Mouse (Mus musculus) midbrain, embryonic 14.5 days (tissue): ENCODE measurements around the gene Vgll4. TPM values are rescaled to one million over a fixed set of nuclear protein-coding genes. Genes with fewer than 3 reads are reported as not detected.
A peak's percentile ranks its signal among the peaks of the same experiment; 100 is the strongest.

Experiments used
- ATAC-seq: fragments of 200-750 bp; cut with Nextera tagmentation; 2 replicates; pipeline ENCODE4 v1.8.0; 2017; ENCODE audit warnings: moderate number of reproducible peaks, moderate library complexity; ENCODE audit not compliant: low FRiP score, low TSS enrichment
- DNase-seq: peaks from one replicate; pipeline ENCODE4 v3.0.0-alpha.2; 2015
- H3K27ac ChIP-seq: fragments of 300-500 bp; sonication (generic); replicated peaks from 2 replicates; pipeline ENCODE4 v1.5.1; 2014; ENCODE audit warnings: mild to moderate bottlenecking, low read depth, low read length, moderate library complexity
- H3K27me3 ChIP-seq: fragments of 300-500 bp; sonication (generic); 2 replicates; pipeline ENCODE4 v1.6.1; 2014; ENCODE audit warnings: low read length, control low read depth, mixed read lengths; ENCODE audit not compliant: control insufficient read depth, insufficient read depth
- H3K36me3 ChIP-seq: fragments of 300-500 bp; sonication (generic); 2 replicates; pipeline ENCODE4 v1.6.1; 2014; ENCODE audit warnings: low read length, control low read depth; ENCODE audit not compliant: control insufficient read depth, insufficient read depth
- H3K4me1 ChIP-seq: fragments of 300-500 bp; sonication (generic); 2 replicates; pipeline ENCODE4 v1.6.1; 2014; ENCODE audit warnings: mild to moderate bottlenecking, antibody characterized with exemption, low read length, control low read depth; ENCODE audit not compliant: control insufficient read depth, insufficient read depth
- H3K4me2 ChIP-seq: fragments of 300-500 bp; sonication (generic); 2 replicates; pipeline ENCODE4 v1.6.1; 2014; ENCODE audit warnings: mild to moderate bottlenecking, low read length, moderate library complexity
- H3K4me3 ChIP-seq: fragments of 300-500 bp; sonication (generic); replicated peaks from 2 replicates; pipeline ENCODE4 v1.5.1; 2014; ENCODE audit warnings: low read depth, low read length
- H3K9ac ChIP-seq: fragments of 300-500 bp; sonication (generic); replicated peaks from 2 replicates; pipeline ENCODE4 v1.6.1; 2014; ENCODE audit warnings: mild to moderate bottlenecking, low read length, moderate library complexity
- H3K9me3 ChIP-seq: fragments of 300-500 bp; sonication (generic); 2 replicates; pipeline ENCODE4 v1.6.1; 2016; ENCODE audit warnings: low read length, control low read depth, mixed read lengths; ENCODE audit not compliant: control insufficient read depth
- WGBS: fragments of 180-500 bp; shearing (Covaris S2); extraction: QIAGEN DNeasy Blood & Tissue Kit; methylation state at CpG from one replicate; pipeline ENCODE4 v1.1.7; 2014; 5-methylcytosine and 5-hydroxymethylcytosine counted together
- polyA plus RNA-seq: library from polyadenylated mRNA; unstranded; fragments of >200 nt; fragmentation: Nextera tagmentation; extraction: Ambion mirVana; gene quantifications from 2 replicates; pipeline ENCODE4 v1.2.1, GENCODE M21; 2014

The Vgll4 gene
- polyA plus RNA-seq, 1 experiment from 2014 or later: 42.8 TPM

DNA sequence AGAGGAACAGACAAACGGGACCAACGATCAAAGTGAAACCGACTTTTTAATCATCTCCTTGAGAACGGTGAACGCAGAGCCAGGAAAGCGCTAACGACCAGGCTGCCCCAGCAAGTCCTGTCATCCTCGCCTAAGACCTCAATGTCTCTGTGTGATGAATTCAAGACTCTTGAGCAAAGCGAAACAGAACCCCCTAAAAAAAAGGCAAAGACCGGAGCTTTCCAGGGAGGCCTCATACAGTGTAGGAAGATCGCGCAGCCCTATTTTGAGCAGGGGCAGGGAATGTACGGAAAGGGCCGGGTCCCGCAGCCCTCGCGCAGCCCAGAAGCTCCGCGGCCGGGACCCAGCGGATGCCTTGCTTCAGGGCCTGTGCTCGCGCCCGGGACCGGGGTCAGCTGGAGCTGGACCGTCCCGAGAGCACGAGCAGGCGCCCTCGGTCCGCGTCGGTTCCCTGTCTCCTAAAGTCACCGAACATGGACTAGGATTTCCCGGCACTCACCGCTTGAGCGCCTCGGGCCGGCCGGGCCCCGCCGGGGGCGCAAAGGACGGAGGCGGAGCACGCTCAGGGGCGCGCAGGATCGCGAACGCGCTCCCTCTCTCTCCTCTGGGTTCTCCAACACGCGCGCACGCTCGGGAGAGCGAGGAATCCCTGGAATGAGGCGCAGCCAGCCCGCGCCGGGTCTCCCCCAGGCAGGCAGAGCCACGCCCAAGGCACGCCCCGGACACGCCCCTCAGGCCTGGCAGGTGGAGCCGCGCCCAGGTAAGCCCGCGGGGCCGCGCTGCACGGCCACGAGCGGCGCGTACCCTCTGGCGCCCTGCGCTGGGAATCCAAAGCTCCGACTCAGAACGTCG lies 1.2 kb downstream of the Vgll4 start:
- peak overlapping the region; percentile 64 for H3K4me3 ChIP-seq
- peak overlapping the region; percentile 62 for H3K9ac ChIP-seq
- H3K36me3 ChIP-seq: no peaks in the 10 kb centered on the region
- peak; percentile 82 for ATAC-seq
- H3K4me2 ChIP-seq: peak overlapping the region; percentile 99
- peak; percentile 86 for DNase-seq
- H3K27me3 ChIP-seq: peaks cover 28% of the 10 kb centered on the region; the same call in 1 of the 2 replicates
- H3K27ac ChIP-seq: peak overlapping the region; percentile 37; the same call in 1 of the 2 replicates
- H3K4me1 ChIP-seq: peaks cover 4% of the 10 kb centered on the region; the same call in 1 of the 2 replicates
- H3K9me3 ChIP-seq: no peaks in the 10 kb centered on the region
- under 1% methylated on average over 82 of the region's 82 CpGs for WGBS

GRCm38 (mm10) chr6:114967623-114968022 lies 2.2 kb downstream of the Vgll4 start:
- ATAC-seq (no peak), DNase-seq (peak; percentile 36)
- peaks cover 28% of the 10 kb centered on the region; the same call in 1 of the 2 replicates for H3K27me3 ChIP-seq
- peaks cover 4% of the 10 kb centered on the region; the same call in 1 of the 2 replicates for H3K4me1 ChIP-seq
- peak overlapping the region; percentile 99 for H3K4me2 ChIP-seq
- no peak overlapping the region for H3K9ac ChIP-seq
- H3K36me3 ChIP-seq: no peaks in the 10 kb centered on the region
- WGBS: 47% methylated on average over 12 of the region's 12 CpGs
- no peak overlapping the region for H3K4me3 ChIP-seq
- H3K9me3 ChIP-seq: no peaks in the 10 kb centered on the region
- no peak overlapping the region for H3K27ac ChIP-seq

- H3K27ac ChIP-seq: no peak overlapping the region
- no peak overlapping the region for H3K9ac ChIP-seq
- H3K27me3 ChIP-seq: peaks cover 28% of the 10 kb centered on the region; the same call in 1 of the 2 replicates
- WGBS: 15% methylated on average over 2 of the region's 2 CpGs
- no peak overlapping the region for H3K4me2 ChIP-seq
- no peaks in the 10 kb centered on the region for H3K36me3 ChIP-seq
- DNase-seq (no peak), ATAC-seq (no peak)
- no peaks in the 10 kb centered on the region for H3K9me3 ChIP-seq
- H3K4me1 ChIP-seq: peaks cover 4% of the 10 kb centered on the region; the same call in 1 of the 2 replicates
- no peak overlapping the region for H3K4me3 ChIP-seq
Measured at GRCm38 (mm10) chr6:114966396-114967154, 3.2 kb downstream of the Vgll4 start.

GRCm38 (mm10) chr6:114965802-114966201 lies 4.0 kb downstream of the Vgll4 start:
- 91% methylated on average over 3 of the region's 3 CpGs for WGBS
- Histone ChIP-seq H3K4me3 (no peak overlapping the region), H3K36me3 (no peaks in the 10 kb centered on the region), H3K9ac (no peak overlapping the region), H3K9me3 (no peaks in the 10 kb centered on the region), H3K27ac (no peak overlapping the region), H3K27me3 (peaks cover 24% of the 10 kb centered on the region; the same call in 1 of the 2 replicates), H3K4me1 (peaks cover 4% of the 10 kb centered on the region; the same call in 1 of the 2 replicates), H3K4me2 (no peak overlapping the region)
- ATAC-seq: no peak
- no peak for DNase-seq

- H3K4me3 ChIP-seq: no peak overlapping the region
- no peak overlapping the region for H3K4me2 ChIP-seq
- no peak for ATAC-seq
- H3K36me3 ChIP-seq: no peaks in the 10 kb centered on the region
- DNase-seq: no peak
- no peaks in the 10 kb centered on the region for H3K9me3 ChIP-seq
- WGBS: 81% methylated on average over 8 of the region's 8 CpGs
- H3K9ac ChIP-seq: no peak overlapping the region
- H3K27me3 ChIP-seq: peaks cover 24% of the 10 kb centered on the region; the same call in 1 of the 2 replicates
- no peak overlapping the region for H3K27ac ChIP-seq
- peaks cover 4% of the 10 kb centered on the region; the same call in 1 of the 2 replicates for H3K4me1 ChIP-seq
Measured at GRCm38 (mm10) chr6:114965396-114965795, 4.4 kb downstream of the Vgll4 start.

GRCm38 (mm10) chr6:114964235-114964634 lies 5.6 kb downstream of the Vgll4 start:
- peaks cover 20% of the 10 kb centered on the region; the same call in 1 of the 2 replicates for H3K27me3 ChIP-seq
- 82% methylated on average over 2 of the region's 2 CpGs for WGBS
- H3K9me3 ChIP-seq: no peaks in the 10 kb centered on the region
- peaks cover under 1% of the 10 kb centered on the region; the same call in 1 of the 2 replicates for H3K4me1 ChIP-seq
- no peak overlapping the region for H3K9ac ChIP-seq
- no peak overlapping the region for H3K4me3 ChIP-seq
- H3K4me2 ChIP-seq: no peak overlapping the region
- ATAC-seq: no peak
- no peak overlapping the region for H3K27ac ChIP-seq
- no peaks in the 10 kb centered on the region for H3K36me3 ChIP-seq
- DNase-seq: no peak

- Histone ChIP-seq H3K27me3 (peaks cover 16% of the 10 kb centered on the region; the same call in 1 of the 2 replicates), H3K4me2 (no peak overlapping the region), H3K27ac (no peak overlapping the region), H3K9ac (no peak overlapping the region), H3K36me3 (no peaks in the 10 kb centered on the region), H3K9me3 (no peaks in the 10 kb centered on the region), H3K4me3 (no peak overlapping the region), H3K4me1 (no peaks in the 10 kb centered on the region)
- DNase-seq (no peak), ATAC-seq (no peak)
- WGBS: 78% methylated on average over 5 of the region's 5 CpGs
Measured at GRCm38 (mm10) chr6:114963636-114964035, 6.2 kb downstream of the Vgll4 start.

- WGBS: 83% methylated on average over 10 of the region's 10 CpGs
- Histone ChIP-seq H3K4me3 (no peak overlapping the region), H3K4me2 (no peak overlapping the region), H3K27ac (no peak overlapping the region), H3K9ac (no peak overlapping the region), H3K9me3 (no peaks in the 10 kb centered on the region), H3K27me3 (no peaks in the 10 kb centered on the region), H3K36me3 (no peaks in the 10 kb centered on the region), H3K4me1 (no peaks in the 10 kb centered on the region)
- no peak for DNase-seq
- no peak for ATAC-seq
Measured at GRCm38 (mm10) chr6:114961276-114962068, 8.3 kb downstream of the Vgll4 start.
